9 mouse cellular contexts compared by ENCODE assay signal in genomic region chr11:76623206-76623961, GRCm38 (mm10). TPM values are rescaled to one million over a fixed set of nuclear protein-coding genes. Genes with fewer than 3 reads are reported as not detected.
DNase-seq lines count a peak whose midpoint lies in the region; ATAC-seq and TF ChIP-seq lines count a peak whose summit lies in the region.
"Had no signal": no experiment of that assay in that cellular context is flagged by ENCODE, and none has a peak within 500 bp of the region (broad histone marks: within the 10 kb centered on the region; RNA-seq: fewer than 3 reads in every experiment).

No protein-coding gene starts in this region.

- H3K79me2 ChIP-seq in myocyte (ENCODE audit: control insufficient read depth, insufficient read depth): peaks cover 10% of the 10 kb centered on the region

- TF ChIP-seq CTCF in thymus, adult 2 months (IDR thresholded peaks at IDR 0.05; ENCODE audit: borderline replicate concordance, control insufficient read depth, extremely low read depth, insufficient read depth, low read length, poor library complexity): no peak

- peaks cover 67% of the 10 kb centered on the region for H3K27me3 ChIP-seq in liver, embryonic 12.5 days (replicated peaks)
- H3K27me3 ChIP-seq in myocyte (ENCODE audit: control insufficient read depth, insufficient read depth, insufficient read length): no peaks in the 10 kb centered on the region
- no peaks in the 10 kb centered on the region for H3K27me3 ChIP-seq in thymus, adult 2 months (ENCODE audit: control insufficient read depth, insufficient read depth, low read length)

- H3K27ac ChIP-seq in liver, embryonic 12.5 days: no peak overlapping the region
- no peak overlapping the region for H3K27ac ChIP-seq in thymus, adult 2 months (ENCODE audit: control insufficient read depth, insufficient read depth, low read length)

- H3K36me3 ChIP-seq in liver, embryonic 12.5 days: no peaks in the 10 kb centered on the region
- H3K36me3 ChIP-seq in myocyte (ENCODE audit: control insufficient read depth, insufficient read depth): no peaks in the 10 kb centered on the region
- no peaks in the 10 kb centered on the region for H3K36me3 ChIP-seq in thymus, adult 2 months (ENCODE audit: control insufficient read depth, insufficient read depth, low read length)
- H3K36me3 ChIP-seq: G1E had no signal

- peaks cover 10% of the 10 kb centered on the region; the same call in 1 of the 2 replicates for H3K4me1 ChIP-seq in liver, embryonic 12.5 days
- peaks cover 12% of the 10 kb centered on the region; the same call in 1 of the 2 replicates for H3K4me1 ChIP-seq in thymus, adult 2 months (replicated peaks; ENCODE audit: control insufficient read depth, insufficient read depth, low read length)

- H3K9ac ChIP-seq in liver, embryonic 12.5 days: no peak overlapping the region

- peak; percentile 80 for TF ChIP-seq POLR2A in myocyte (IDR thresholded peaks at IDR 0.05; ENCODE audit: insufficient read length, low read depth)
- TF ChIP-seq POLR2A in thymus, adult 2 months (IDR thresholded peaks at IDR 0.05; ENCODE audit: control insufficient read depth, extremely low read depth, insufficient read depth, low read length, poor library complexity): no peak

- H3K9me3 ChIP-seq in liver, embryonic 12.5 days (replicated peaks): no peaks in the 10 kb centered on the region
- H3K9me3 ChIP-seq: G1E had no signal

- H3K4me3 ChIP-seq in liver, embryonic 12.5 days: peak overlapping the region; percentile 56
- peak overlapping the region; percentile 64 for H3K4me3 ChIP-seq in myocyte
- peak overlapping the region; percentile 46 for H3K4me3 ChIP-seq in thymus, adult 2 months (ENCODE audit: control insufficient read depth, insufficient read depth, low read length)

- H3ac ChIP-seq in myocyte (ENCODE audit: control insufficient read depth, insufficient read length): peak overlapping the region; percentile 45

- 1% methylated on average over 67 of the region's 72 CpGs for WGBS in liver, embryonic 12.5 days (ENCODE audit: insufficient replicate concordance)
- WGBS in thymus, adult 2 months: 3% methylated on average over 68 of the region's 72 CpGs

- H3K4me2 ChIP-seq in liver, embryonic 12.5 days: peak overlapping the region; percentile 78
- peak overlapping the region; percentile 92 for H3K4me2 ChIP-seq in myocyte (ENCODE audit: low read depth)

- ATAC-seq in frontal cortex, adult (ENCODE audit: low TSS enrichment): peak; percentile 50; the same call in 1 of the 2 replicates
- ATAC-seq in liver, embryonic 12.5 days: peak; percentile 42; the same call in 1 of the 2 replicates

- no peak for DNase-seq in frontal cortex, postnatal 36 days (ENCODE audit: low spot score in 2 of 2)
- DNase-seq in embryo, embryonic 10 days (ENCODE audit: low spot score): peak; percentile 75
- DNase-seq in heart, adult 8-10 months (ENCODE audit: low spot score): peak; percentile 19
- DNase-seq in kidney, adult 18-20 months: peak; percentile 72
- peak; percentile 31 for DNase-seq in thymus, adult 2 months

TF ChIP-seq in myocyte, 11 proteins besides CTCF, POLR2A, EP300 and RAD21:
- no peak for TF ChIP-seq USF1 (IDR thresholded peaks at IDR 0.05; ENCODE audit: low read depth)
- peak; percentile 54 for TF ChIP-seq POLR2AphosphoS2 (IDR thresholded peaks at IDR 0.05; ENCODE audit: insufficient read length, low read depth)
- TF ChIP-seq MYOD1 (IDR thresholded peaks at IDR 0.05; ENCODE audit: control insufficient read depth in 1 of 3, insufficient read length in 2 of 3, low read depth in 2 of 3): peak in 1 of 3 experiments; percentile 29
- TF ChIP-seq MAX (IDR thresholded peaks at IDR 0.05; ENCODE audit: low read depth): no peak
- no peak for TF ChIP-seq E2F4 (IDR thresholded peaks at IDR 0.05; ENCODE audit: insufficient read depth)
- TF ChIP-seq SRF (IDR thresholded peaks at IDR 0.05; ENCODE audit: control insufficient read depth, insufficient read length, low read depth): no peak
- TF ChIP-seq TCF3 (IDR thresholded peaks at IDR 0.05; ENCODE audit: insufficient read length, low read depth): no peak
- TF ChIP-seq TCF12 (IDR thresholded peaks at IDR 0.05; ENCODE audit: insufficient read depth, poor library complexity, severe bottlenecking): no peak
- no peak for TF ChIP-seq CEBPB (IDR thresholded peaks at IDR 0.05; ENCODE audit: insufficient read depth, poor library complexity, severe bottlenecking)
- no peak for TF ChIP-seq REST (IDR thresholded peaks at IDR 0.05; ENCODE audit: insufficient read depth, insufficient read length)
- peak in 1 of 3 experiments; percentile 48 for TF ChIP-seq MYOG (IDR thresholded peaks at IDR 0.05; ENCODE audit: control insufficient read depth in 1 of 3, insufficient read depth in 1 of 3, insufficient read length in 2 of 3, low read depth in 2 of 3)

RNA-seq across cellular contexts. Expression of gene Abr, which starts 1.3 kb away (rescaled TPM):
- 10 to 100 TPM; 21.9 to 28.6 (median 25.0) TPM for total RNA-seq in heart, adult 8-10 months (2022)
- 5.8 and 7.4 TPM in 2 replicates for polyA plus RNA-seq in liver, embryonic 12.5 days (2016; fragmentation: Nextera tagmentation; extraction: Ambion mirVana)
- 81.3 TPM for polyA plus RNA-seq in myocyte (2012; fragmentation: generic; extraction: Trizol)
- 75.0 and 79.8 TPM in 2 replicates for polyA plus RNA-seq in thymus, adult 2 months (2012; rRNA removed)
- polyA plus RNA-seq: G1E had no signal

RNA-seq across cellular contexts. Expression of gene Bhlha9, which starts 48.9 kb away (rescaled TPM):
- total RNA-seq in heart, adult 8-10 months (2022): not detected
- polyA plus RNA-seq in liver, embryonic 12.5 days (2016; fragmentation: Nextera tagmentation; extraction: Ambion mirVana): not detected in 2 replicates
- polyA plus RNA-seq in myocyte (2012; fragmentation: generic; extraction: Trizol): not detected
- polyA plus RNA-seq in thymus, adult 2 months (2012; rRNA removed): 0.17 TPM in 1 of 2 replicates, not detected in the other
- total RNA-seq: G1E had no signal
- polyA plus RNA-seq: G1E had no signal

RNA-seq across cellular contexts. Expression of gene Trarg1, which starts 56.2 kb away (rescaled TPM):
- total RNA-seq in heart, adult 8-10 months (2022): 1 to 10 TPM; 2.6 to 3.6 (median 3.1) TPM
- not detected in 2 replicates for polyA plus RNA-seq in liver, embryonic 12.5 days (2016; fragmentation: Nextera tagmentation; extraction: Ambion mirVana)
- 0.34 TPM for polyA plus RNA-seq in myocyte (2012; fragmentation: generic; extraction: Trizol)
- 2.8 and 3.4 TPM in 2 replicates for polyA plus RNA-seq in thymus, adult 2 months (2012; rRNA removed)
- polyA plus RNA-seq: G1E had no signal

Comparison
In these comparisons a context has a peak if more than half of its experiments do, and no peak if none do; other contexts are left out.
1. DNase-seq: peak in embryo, embryonic 10 days (single experiment), heart, adult 8-10 months (single experiment), kidney, adult 18-20 months (single experiment) and thymus, adult 2 months (single experiment); none in frontal cortex, postnatal 36 days (0 of 2).
2. Peak in every context shown above with its lines, with median percentiles within 50 percentile points of each other: H3K4me3 ChIP-seq.